Mouse (Mus musculus): ENCODE results near the gene Arhgef40.

Arhgef40 gene

DNA sequence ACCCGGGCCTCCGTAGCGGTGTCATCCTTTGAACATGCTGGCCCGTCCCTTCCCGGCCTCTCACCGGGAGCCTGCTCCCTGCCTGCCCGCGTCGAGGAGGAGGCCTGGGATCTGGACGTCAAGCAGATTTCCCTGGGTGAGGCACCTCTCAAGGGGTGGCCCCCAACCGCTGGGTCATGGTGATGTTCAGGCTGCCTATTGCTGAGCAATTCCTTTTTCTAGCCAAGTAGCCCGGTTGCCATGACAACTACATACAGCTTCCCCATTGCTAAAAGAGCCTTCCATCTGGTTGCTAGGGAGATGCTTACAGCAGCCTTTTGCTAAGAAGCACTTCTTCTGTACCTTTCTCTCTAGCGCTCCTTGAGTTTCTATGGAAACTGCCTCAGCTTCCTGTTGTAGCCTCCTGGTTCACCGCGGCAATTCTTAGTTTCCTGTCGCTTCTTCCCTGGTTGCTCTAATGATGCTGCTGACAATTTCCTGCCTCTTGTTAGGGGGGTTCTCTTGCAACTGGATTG is 19.5 kb downstream of the Arhgef40 start:
- DNase-seq (ENCODE audit: low spot score in 2 of 2), result no peak

DNA sequence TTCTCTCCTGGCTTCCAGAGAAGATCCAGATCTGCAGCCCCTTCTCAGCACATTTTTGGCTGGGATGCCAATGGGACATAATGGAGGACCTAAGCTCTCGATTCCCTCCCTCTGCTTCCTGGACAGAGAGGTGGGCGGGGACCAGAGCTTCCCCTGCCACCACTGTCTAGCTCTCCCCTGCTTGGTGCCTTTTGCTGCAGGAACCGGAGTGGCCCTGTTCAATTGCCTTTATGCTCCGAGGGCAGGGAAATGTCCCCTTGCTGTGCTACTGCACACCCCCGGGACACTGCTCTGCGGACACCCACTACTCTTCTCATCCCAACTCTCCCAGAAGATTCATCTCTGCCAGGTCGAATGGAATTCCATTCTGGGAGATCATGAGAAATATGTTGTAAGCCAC is 20.6 kb downstream of the Arhgef40 start:
- DNase-seq (ENCODE audit: low spot score in 2 of 2), result no peak

DNA sequence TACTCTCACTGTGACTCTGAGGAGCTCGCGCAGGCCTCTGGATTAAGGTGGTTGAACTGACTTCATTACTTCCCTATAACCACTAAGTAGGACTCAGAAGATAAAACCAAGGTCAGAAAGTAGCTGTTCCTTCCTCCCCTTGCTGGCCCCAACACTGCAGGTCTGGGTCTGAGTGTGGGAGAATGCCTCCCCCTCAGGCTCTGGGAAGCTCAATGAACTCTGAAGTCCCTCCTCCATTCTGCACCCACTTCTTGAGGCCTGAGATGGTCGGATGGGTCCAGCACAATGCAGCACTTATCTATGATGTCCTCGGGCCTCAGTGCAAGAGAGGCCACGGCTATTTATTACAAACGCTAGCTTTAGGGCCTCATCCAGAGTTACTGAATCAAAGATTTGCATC is 21.1 kb downstream of the Arhgef40 start:
- DNase-seq (ENCODE audit: low spot score in 2 of 2), result no peak

DNA sequence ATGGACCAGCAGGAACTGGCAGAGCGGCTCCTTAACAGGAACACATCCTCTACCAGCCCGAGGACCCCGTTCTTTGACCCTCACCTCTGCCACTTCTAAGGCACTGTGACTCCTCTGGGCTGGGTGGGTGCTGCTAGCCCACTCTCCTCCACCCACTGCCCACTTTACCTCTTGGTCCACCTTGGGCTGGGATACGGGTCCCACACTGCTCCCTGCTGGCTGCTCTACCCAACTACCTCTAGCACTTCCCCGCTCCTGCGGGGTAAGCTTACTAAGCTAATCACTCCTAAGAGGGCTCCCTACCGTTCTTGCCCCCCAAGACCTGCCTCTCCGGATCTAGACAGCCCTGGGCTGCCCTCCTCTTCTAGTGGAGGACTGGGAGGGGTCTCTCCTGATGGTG is 21.7 kb downstream of the Arhgef40 start:
- DNase-seq (ENCODE audit: low spot score in 2 of 2), result no peak

GRCm38 (mm10) chr14:52006771-52007170 is 22.3 kb downstream of the Arhgef40 start:
- DNase-seq (ENCODE audit: low spot score in 2 of 2), result no peak

DNA sequence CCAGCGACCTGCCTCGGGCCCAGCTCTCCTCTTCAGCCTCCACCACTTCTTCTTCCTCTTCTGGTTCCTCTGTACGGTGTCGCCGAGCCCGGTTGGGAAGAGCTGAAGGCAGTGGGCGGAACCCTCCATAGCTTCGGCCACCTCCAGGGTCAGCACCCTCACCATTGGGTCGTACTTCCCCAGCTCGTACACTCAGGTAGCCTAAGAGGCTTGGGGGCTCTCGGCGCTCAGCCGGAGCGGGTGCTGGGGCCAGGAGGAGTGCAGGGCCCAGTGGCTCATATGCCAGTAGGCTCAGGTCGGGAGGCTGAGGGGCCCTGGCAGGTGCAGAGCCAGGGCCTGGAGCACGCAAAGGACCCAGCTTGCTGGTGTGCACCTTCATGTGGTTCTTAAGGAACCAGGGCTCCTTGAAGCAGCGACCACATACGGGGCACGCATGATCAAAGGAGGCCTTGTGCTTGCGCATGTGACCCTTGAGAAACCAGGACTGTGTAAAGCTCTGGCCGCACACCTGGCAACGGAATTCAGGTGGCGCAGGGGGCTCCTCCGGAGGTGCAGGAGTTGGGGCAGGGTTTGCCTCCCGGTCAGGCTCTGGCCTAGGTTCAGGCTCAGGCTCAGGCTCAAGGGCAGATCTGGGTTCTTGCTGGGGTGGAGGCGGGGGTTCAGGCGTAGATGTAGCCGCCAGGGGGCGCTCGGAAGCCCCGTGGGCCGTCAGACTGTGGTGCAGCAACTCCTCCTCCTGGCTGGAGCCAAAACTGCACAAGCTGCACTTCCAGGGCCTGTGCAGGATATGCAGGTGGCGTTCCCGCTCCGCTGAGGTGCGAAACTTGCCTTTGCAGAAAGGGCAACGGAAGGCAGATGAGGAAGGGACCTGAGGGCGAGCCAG is 24.0 kb downstream of the Arhgef40 start:
- DNase-seq (ENCODE audit: low spot score in 2 of 2), result peak; percentile 74 to 89

- no peak for DNase-seq (ENCODE audit: low spot score in 2 of 2)
Measured at GRCm38 (mm10) chr14:52009361-52009760, 24.8 kb downstream of the Arhgef40 start.

DNA sequence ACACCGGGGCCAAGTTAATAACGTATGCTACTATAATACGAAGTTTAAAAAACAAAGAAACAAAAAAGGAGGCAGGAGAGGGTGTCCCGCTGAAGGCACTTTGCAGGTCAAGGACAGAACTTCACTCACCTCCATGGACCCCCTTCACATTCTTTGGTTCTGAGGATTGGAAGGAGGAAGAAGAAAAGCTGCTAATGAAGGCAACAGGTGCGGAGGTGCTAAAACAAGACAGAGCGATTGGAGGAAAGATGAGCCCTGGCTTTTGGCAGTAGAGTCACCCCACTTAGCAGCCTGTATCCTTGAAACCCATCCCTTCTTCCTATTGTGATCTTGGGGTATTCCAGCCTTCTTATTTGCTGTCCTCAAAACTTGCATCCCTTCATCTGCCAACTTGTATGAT is 25.3 kb downstream of the Arhgef40 start:
- no peak for DNase-seq (ENCODE audit: low spot score in 2 of 2)

- DNase-seq (ENCODE audit: low spot score in 2 of 2), result no peak
Measured at GRCm38 (mm10) chr14:52010446-52011111, 26.1 kb downstream of the Arhgef40 start.

DNA sequence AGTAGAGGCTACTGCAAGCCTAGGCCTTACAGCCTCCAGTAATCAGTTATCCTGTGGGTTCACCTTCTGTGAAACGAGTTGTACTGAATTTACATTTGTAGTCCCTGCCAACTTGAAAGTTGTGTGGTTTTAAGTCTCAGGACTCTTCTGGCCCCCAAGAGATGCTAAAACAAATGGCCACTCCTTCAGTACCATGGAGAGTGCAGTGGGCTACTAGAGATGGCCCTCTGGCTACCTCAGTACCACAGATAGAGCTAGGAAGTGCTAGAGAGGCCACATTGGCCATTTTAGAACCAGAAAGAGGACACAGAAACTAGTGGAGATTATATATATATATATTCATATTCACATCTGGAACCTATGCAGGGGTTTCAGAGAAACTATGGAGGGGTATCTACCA is 27.2 kb downstream of the Arhgef40 start:
- no peak for DNase-seq (ENCODE audit: low spot score in 2 of 2)

DNA sequence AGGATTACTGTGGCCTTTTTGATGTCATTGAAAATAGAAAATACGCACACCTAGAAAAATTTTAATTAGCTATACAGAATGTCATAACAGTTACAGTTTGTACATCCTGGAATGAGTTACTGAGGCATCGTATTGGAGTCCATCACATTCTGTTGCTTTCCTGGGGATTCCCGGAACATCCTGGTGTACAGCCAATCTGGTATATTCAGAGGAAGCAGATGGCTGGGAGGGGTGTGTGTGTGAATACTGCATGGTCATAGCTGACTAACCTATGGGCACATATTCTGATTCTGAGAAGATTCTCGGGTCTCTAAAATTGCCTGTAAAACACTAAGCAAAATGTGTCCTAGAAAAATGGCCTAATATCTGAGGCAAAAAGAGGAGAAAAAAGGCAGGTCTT is 27.6 kb downstream of the Arhgef40 start:
- DNase-seq (ENCODE audit: low spot score in 2 of 2), result no peak

GRCm38 (mm10) chr14:52012553-52012952 is 28.0 kb downstream of the Arhgef40 start:
- no peak for DNase-seq (ENCODE audit: low spot score in 2 of 2)

- DNase-seq (ENCODE audit: low spot score in 2 of 2), result no peak
Measured at GRCm38 (mm10) chr14:52013021-52013610, 28.6 kb downstream of the Arhgef40 start.

DNA sequence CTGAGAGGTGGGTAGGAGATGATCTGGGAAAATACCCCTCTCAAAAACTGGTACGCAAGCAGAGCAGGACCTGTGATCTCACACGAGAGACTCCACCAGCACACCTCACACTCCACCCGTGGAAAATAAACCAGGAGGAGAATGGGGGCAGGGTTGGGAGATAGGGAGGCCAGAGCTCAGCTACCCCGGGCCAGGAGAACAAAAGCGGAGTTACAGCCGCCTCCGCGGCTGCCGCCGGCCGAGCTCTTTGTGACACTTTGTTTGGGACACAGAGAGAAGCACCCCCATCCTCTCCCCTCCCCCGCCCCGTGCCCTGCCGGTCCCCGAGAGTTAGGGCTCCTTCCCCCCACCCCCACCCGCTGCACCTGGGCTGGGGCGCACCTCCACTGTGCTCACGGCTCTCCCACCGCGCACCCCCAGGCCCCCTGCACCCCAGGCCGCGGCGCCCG is 29.3 kb downstream of the Arhgef40 start:
- DNase-seq (ENCODE audit: low spot score in 2 of 2), result peak in 1 of 2 experiments; percentile 43

- DNase-seq (ENCODE audit: low spot score in 2 of 2), result no peak
Measured at GRCm38 (mm10) chr14:52014271-52014760, 29.8 kb downstream of the Arhgef40 start.

- peak in 1 of 2 experiments; percentile 69 for DNase-seq (ENCODE audit: low spot score in 2 of 2)
Measured at GRCm38 (mm10) chr14:52014761-52015311, 30.3 kb downstream of the Arhgef40 start.

- no peak for DNase-seq (ENCODE audit: low spot score in 2 of 2)
Measured at GRCm38 (mm10) chr14:52015445-52016100, 31.1 kb downstream of the Arhgef40 start, which contains the start of gene Tmem253. Gene Tmem253, plus strand, starts transcription at chr14:52015658.

- no peak for DNase-seq (ENCODE audit: low spot score in 2 of 2)
Measured at GRCm38 (mm10) chr14:52016625-52017405, 32.3 kb downstream of the Arhgef40 start.

DNA sequence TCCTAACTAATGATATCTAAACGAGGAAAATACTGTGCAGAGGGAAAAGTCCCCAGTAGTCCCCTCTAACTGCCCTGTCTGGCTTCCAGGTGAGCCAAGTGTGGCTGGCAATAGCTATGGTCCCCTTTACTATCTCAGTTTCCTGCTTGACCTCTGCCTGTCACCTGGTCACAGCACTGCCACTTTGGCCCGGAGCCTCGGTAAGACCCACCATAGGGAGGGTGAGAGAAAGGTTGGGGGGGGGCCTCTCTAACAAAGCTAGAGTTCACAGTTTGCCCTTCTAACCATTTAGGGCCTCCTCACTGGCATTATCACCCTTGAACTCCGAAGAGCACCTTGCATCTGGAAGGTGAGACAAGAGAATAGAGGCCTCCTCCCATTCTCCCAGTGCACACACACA is 33.1 kb downstream of the Arhgef40 start:
- no peak for DNase-seq (ENCODE audit: low spot score in 2 of 2)

DNA sequence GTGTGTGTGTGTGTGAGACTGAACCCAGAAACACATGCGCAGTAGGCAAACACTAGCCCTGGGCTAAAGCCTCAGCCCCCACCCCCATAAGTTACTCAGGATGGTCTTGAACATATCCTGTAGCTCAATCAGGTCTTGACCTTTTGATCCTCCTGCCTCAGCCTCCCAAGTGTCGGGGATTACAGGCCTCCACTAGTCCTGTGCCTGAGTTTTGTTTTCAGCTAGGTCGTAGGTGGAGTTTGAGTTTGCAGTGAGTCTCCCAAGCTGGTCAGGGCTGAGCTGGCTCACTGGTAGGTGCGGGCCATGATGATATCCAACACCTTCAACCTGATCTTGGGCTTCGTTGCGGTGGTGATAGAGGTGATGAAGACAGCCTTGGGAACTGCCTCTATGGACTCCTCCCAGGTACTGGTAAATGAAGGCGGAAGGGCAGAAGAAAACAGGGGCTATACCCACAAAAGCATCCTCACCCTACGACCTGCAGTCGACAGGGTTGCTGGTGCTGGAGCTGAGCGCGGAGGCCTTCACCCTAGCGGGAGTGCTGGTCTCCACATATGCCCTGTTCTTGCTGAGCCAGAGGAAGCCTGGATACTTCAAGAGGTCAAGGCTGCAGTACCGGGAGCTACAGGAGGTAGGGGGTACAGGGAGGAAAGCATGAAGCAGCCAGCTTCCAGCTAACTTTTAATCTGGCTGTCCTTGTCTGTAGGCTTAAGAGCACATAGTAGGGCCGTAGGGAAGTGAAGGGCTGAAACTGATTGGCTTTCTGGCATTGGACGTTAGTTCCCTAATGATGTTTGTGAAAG is 33.9 kb downstream of the Arhgef40 start:
- no peak for DNase-seq (ENCODE audit: low spot score in 2 of 2)
